ENCODE assay signal across 1 mouse cellular context in the genomic region with DNA sequence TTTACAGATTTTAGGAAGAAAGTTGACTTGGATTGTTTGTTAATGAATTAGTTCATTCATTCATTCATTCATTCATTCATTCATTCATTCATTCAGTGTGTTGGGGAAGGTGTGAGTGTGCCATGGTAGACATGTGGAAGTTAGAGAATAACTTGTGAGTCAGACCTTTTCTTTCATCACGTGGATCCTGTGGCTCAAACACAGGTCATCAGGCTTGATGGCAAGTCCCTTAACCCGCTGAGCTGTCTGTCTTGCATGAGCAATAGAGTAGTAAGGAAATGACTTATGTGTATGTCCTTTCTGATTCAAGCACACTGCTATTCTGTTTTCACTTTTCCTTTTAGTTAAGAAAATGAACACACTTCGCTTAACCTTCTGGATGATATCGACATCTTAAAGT.
TF ChIP-seq lines count a peak whose summit lies in the region.

No protein-coding gene starts in this region.

TF ChIP-seq in CH12.LX, 34 proteins besides CTCF, POLR2A, EP300 and RAD21 (continued from another document):
- TF ChIP-seq USF1 (IDR thresholded peaks at IDR 0.05; ENCODE audit: low read depth, low read length): no peak
